22 mouse cellular contexts compared by ENCODE assay signal in genomic region chr15:80731043-80731442, GRCm38 (mm10). TPM values are rescaled to one million over a fixed set of nuclear protein-coding genes. Genes with fewer than 3 reads are reported as not detected.
DNase-seq lines count a peak whose midpoint lies in the region; ATAC-seq and TF ChIP-seq lines count a peak whose summit lies in the region.
"Had no signal": no experiment of that assay in that cellular context is flagged by ENCODE, and none has a peak within 500 bp of the region (broad histone marks: within the 10 kb centered on the region; RNA-seq: fewer than 3 reads in every experiment).

No protein-coding gene starts in this region.

- H3K4me2 ChIP-seq in kidney, embryonic 15.5 days = no peak overlapping the region
- no peak overlapping the region for H3K4me2 ChIP-seq in CH12.LX (ENCODE audit: insufficient read depth, low read depth, poor library complexity, severe bottlenecking)

- TF ChIP-seq RAD21 in CH12.LX (IDR thresholded peaks at IDR 0.05; ENCODE audit: low read depth, low read length) = no peak

- ATAC-seq in kidney, embryonic 15.5 days (replicated peaks; ENCODE audit: low FRiP score) = no peak
- ATAC-seq in frontal cortex, adult (ENCODE audit: low TSS enrichment) = no peak
- ATAC-seq: activated CD4-positive, CD25-positive, alpha-beta regulatory T cell, adult 4 months; CD4-positive, CD25-positive, alpha-beta regulatory T cell, adult 4 months; Patski had no signal

- TF ChIP-seq EP300 in CH12.LX (IDR thresholded peaks at IDR 0.05; ENCODE audit: low read length) = no peak

- H3K4me1 ChIP-seq in kidney, embryonic 15.5 days = peaks cover 15% of the 10 kb centered on the region
- peaks cover 23 to 80% of the 10 kb centered on the region in 2 experiments for H3K4me1 ChIP-seq in CH12.LX (ENCODE audit: control insufficient read depth in 1 of 2, insufficient read depth in 2 of 2)

- no peak for TF ChIP-seq POLR2A in CH12.LX (IDR thresholded peaks at IDR 0.05; ENCODE audit: low read depth, low read length)

- in situ Hi-C loops in CH12.LX (cut with MboI; ENCODE audit: low pct_ligation_motif_present, low pct_unique_long_range_greater_than_20kb, low sequenced_read_pairs) = no loop called here

- intact Hi-C loops in gastrocnemius, adult 2 months (cut with DNase I) = no loop called here

- no peaks in the 10 kb centered on the region for H3K9me3 ChIP-seq in kidney, embryonic 15.5 days (replicated peaks)
- no peaks in the 10 kb centered on the region for H3K9me3 ChIP-seq in CH12.LX (replicated peaks; ENCODE audit: low read length)
- H3K9me3 ChIP-seq: G1E had no signal

- dilution Hi-C loops in CH12.LX (cut with MboI; ENCODE audit: extremely low pct_ligation_motif_present, extremely low pct_unique_long_range_greater_than_20kb, low sequenced_read_pairs) = no loop called here

- no peak overlapping the region for H3K9ac ChIP-seq in kidney, embryonic 15.5 days
- H3K9ac ChIP-seq in CH12.LX (ENCODE audit: insufficient read depth, low read depth) = no peak overlapping the region

- H3K36me3 ChIP-seq in kidney, embryonic 15.5 days = no peaks in the 10 kb centered on the region
- H3K36me3 ChIP-seq in CH12.LX (replicated peaks in 1 of 2; ENCODE audit: control insufficient read depth in 1 of 2, insufficient read depth in 1 of 2, low read length in 1 of 2) = no peaks in the 10 kb centered on the region
- H3K36me3 ChIP-seq: G1E had no signal

- H3K27ac ChIP-seq in gastrocnemius, adult 2 months = peak overlapping the region; percentile 67; the same call in 1 of the 2 replicates
- H3K27ac ChIP-seq in kidney, embryonic 15.5 days = 0 out of 2 replicates have a peak overlapping the region, but pooled peaks have one; percentile 69
- H3K27ac ChIP-seq in CH12.LX (ENCODE audit: insufficient read depth, low read depth) = no peak overlapping the region

- H3K4me3 ChIP-seq in gastrocnemius, adult 2 months = no peak overlapping the region
- H3K4me3 ChIP-seq in kidney, embryonic 15.5 days (replicated peaks) = no peak overlapping the region
- H3K4me3 ChIP-seq in CH12.LX (replicated peaks in 1 of 3; ENCODE audit: low read depth in 2 of 3, low read length in 2 of 3, poor library complexity in 1 of 3) = no peak overlapping the region

- no peak for DNase-seq in gastrocnemius, adult 2 months
- no peak for DNase-seq in gastrocnemius, postnatal 4 days (ENCODE audit: low spot score in 2 of 2)
- no peak for DNase-seq in kidney, adult 8-10 months
- DNase-seq in CH12.LX (ENCODE audit: extremely low read depth) = no peak
- DNase-seq: adrenal gland, adult 2 months; adrenal gland, adult 8-10 months; adrenal gland, postnatal 10 days; adrenal gland, postnatal 14 days; adrenal gland, postnatal 25 days; adrenal gland, postnatal 36 days; B cell, adult 2 months; cerebellum, adult 11 months; cerebellum, adult 11-12 months; cerebellum, adult 18-20 months; cerebellum, adult 2 months had no signal

- no peaks in the 10 kb centered on the region for H3K27me3 ChIP-seq in kidney, embryonic 15.5 days
- H3K27me3 ChIP-seq in CH12.LX (replicated peaks) = no peaks in the 10 kb centered on the region
- H3K27me3 ChIP-seq: Patski had no signal

- H3K79me2 ChIP-seq in CH12.LX (replicated peaks; ENCODE audit: control insufficient read depth, extremely low read depth, insufficient read depth, poor library complexity, severe bottlenecking) = peaks cover 35% of the 10 kb centered on the region

- TF ChIP-seq CTCF in gastrocnemius, adult 2 months (IDR thresholded peaks at IDR 0.05) = no peak
- no peak for TF ChIP-seq CTCF in CH12.LX (conservative IDR thresholded peaks at IDR 0.05 in 1 of 2, IDR thresholded peaks at IDR 0.05 in 1 of 2; ENCODE audit: low read depth in 2 of 2, low read length in 2 of 2)

- 68% methylated on average over 1 of the region's 1 CpGs for WGBS in kidney, embryonic 15.5 days

TF ChIP-seq in CH12.LX, 34 proteins besides CTCF, POLR2A, EP300 and RAD21:
- peak; percentile 55 for TF ChIP-seq ZNF384 (IDR thresholded peaks at IDR 0.05; ENCODE audit: low read depth, low read length)
- TF ChIP-seq USF2 (conservative IDR thresholded peaks at IDR 0.05; ENCODE audit: low read depth, low read length) = no peak
TF ChIP-seq in CH12.LX: peak in this region for 1.

RNA-seq across cellular contexts. Expression of gene Tnrc6b, which starts 19.9 kb away (rescaled TPM):
- total RNA-seq in gastrocnemius, adult 2 months (2021) = 10 to 100 TPM; 48.5 to 55.6 TPM
- total RNA-seq in gastrocnemius, postnatal 4 days (2021) = 10 to 100 TPM; 80.8 to 81.1 TPM
- 29.0 and 33.5 TPM in 2 replicates for polyA plus RNA-seq in kidney, embryonic 15.5 days (2015; fragmentation: Nextera tagmentation; extraction: Ambion mirVana)
- total RNA-seq in CH12.LX (2012; rRNA removed) (16.1 and 16.2 TPM in 2 replicates), CH12.LX (2014; rRNA removed) (5.1 and 6.0 TPM in 2 replicates)
- polyA plus RNA-seq in CH12.LX (2012; ENCODE audit: insufficient read length, low read depth) = 15.0 and 17.1 TPM in 2 replicates

RNA-seq across cellular contexts. Expression of gene Fam83f, which starts 59.4 kb away (rescaled TPM):
- total RNA-seq in gastrocnemius, adult 2 months (2021) = under 1 TPM in 1 of 2 experiments, not detected in 1; 0.10 TPM
- under 1 TPM; 0.70 to 0.93 TPM for total RNA-seq in gastrocnemius, postnatal 4 days (2021)
- 3.8 and 4.1 TPM in 2 replicates for polyA plus RNA-seq in kidney, embryonic 15.5 days (2015; fragmentation: Nextera tagmentation; extraction: Ambion mirVana)
- 0.04 and 0.08 TPM in 2 replicates for total RNA-seq in CH12.LX (2012; rRNA removed)
- total RNA-seq in CH12.LX (2014; rRNA removed) = 0.16 and 0.27 TPM in 2 replicates
- 0.19 and 0.20 TPM in 2 replicates for polyA plus RNA-seq in CH12.LX (2012; ENCODE audit: insufficient read length, low read depth)
- total RNA-seq: MEL had no signal
- polyA plus RNA-seq: activated CD4-positive, CD25-positive, alpha-beta regulatory T cell, adult 4 months; G1E; Patski had no signal
